Mouse (Mus musculus): ENCODE results near the gene Polk. TPM values are rescaled to one million over a fixed set of nuclear protein-coding genes. Genes with fewer than 3 reads are reported as not detected.

The Polk gene
- 0.30 and 0.42 TPM in 2 replicates for polyA plus RNA-seq (2012; rRNA removed)

- H3K4me3 ChIP-seq (ENCODE audit: low read depth, low read length), result peak within 1 kb of the TSS; percentile 89
- H3K27me3 ChIP-seq (ENCODE audit: control insufficient read depth, insufficient read depth, low read length), result no peaks in the 10 kb centered on the region
- WGBS, result under 1% methylated on average over 50 of the region's 50 CpGs
- no peaks in the 10 kb centered on the region for H3K36me3 ChIP-seq (ENCODE audit: control insufficient read depth, insufficient read depth, low read length)
- TF ChIP-seq POLR2A (IDR thresholded peaks at IDR 0.05; ENCODE audit: low read depth, low read length), result peak; percentile 98
- no peak for TF ChIP-seq CTCF (IDR thresholded peaks at IDR 0.05; ENCODE audit: extremely low read depth, insufficient read length, insufficient replicate concordance, low read depth, low read length)
- H3K27ac ChIP-seq (ENCODE audit: insufficient read depth, low read depth, low read length), result peak within 1 kb of the TSS; percentile 88
- H3K4me1 ChIP-seq (ENCODE audit: control insufficient read depth, insufficient read depth, insufficient read length, low read length), result 0 out of 2 replicates have a peak, but pooled peaks cover 1% of the 10 kb centered on the region
These were observed at the start of gene Polk, which contains the start of gene Col4a3bp for GRCm38 (mm10) chr13:96542081-96542889. Polk (minus strand) TSS chr13:96542579. Col4a3bp (plus strand) TSS chr13:96542618.

DNA sequence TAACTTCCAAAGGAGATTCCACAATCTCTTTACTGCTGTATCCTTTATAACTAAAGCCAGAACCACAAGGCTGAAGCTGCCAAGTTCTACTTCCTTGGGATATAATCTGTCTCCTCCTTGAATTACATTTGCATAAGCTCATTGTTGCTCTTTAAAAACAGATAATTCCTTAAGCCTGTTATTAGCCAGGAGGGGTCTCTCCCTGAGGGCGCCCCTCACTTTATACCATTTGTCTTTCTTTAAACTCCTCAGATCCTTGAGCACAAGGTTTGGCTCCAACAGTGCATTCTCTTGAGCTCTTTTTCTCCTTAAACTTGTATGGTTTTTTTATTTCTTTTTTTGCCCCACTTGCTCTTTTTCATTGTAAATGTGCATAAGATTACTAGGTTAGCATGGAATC, 46.3 kb upstream of the Polk start:
- Histone ChIP-seq H3K27ac (ENCODE audit: insufficient read depth, low read depth, low read length) (no peak overlapping the region), H3K4me3 (ENCODE audit: low read depth, low read length) (no peak overlapping the region), H3K27me3 (ENCODE audit: control insufficient read depth, insufficient read depth, low read length) (no peaks in the 10 kb centered on the region), H3K36me3 (ENCODE audit: control insufficient read depth, insufficient read depth, low read length) (peaks cover 5% of the 10 kb centered on the region), H3K4me1 (ENCODE audit: control insufficient read depth, insufficient read depth, insufficient read length, low read length) (no peaks in the 10 kb centered on the region)
- TF ChIP-seq POLR2A (IDR thresholded peaks at IDR 0.05; ENCODE audit: low read depth, low read length), result no peak
- no peak for TF ChIP-seq CTCF (IDR thresholded peaks at IDR 0.05; ENCODE audit: extremely low read depth, insufficient read length, insufficient replicate concordance, low read depth, low read length)
- 94% methylated on average over 1 of the region's 1 CpGs for WGBS

GRCm38 (mm10) chr13:96586540-96586939, 44.2 kb upstream of the Polk start:
- TF ChIP-seq POLR2A (IDR thresholded peaks at IDR 0.05; ENCODE audit: low read depth, low read length) (no peak), CTCF (IDR thresholded peaks at IDR 0.05; ENCODE audit: extremely low read depth, insufficient read length, insufficient replicate concordance, low read depth, low read length) (no peak)
- 96% methylated on average over 5 of the region's 5 CpGs for whole genome bisulfite sequencing
- Histone ChIP-seq H3K4me3 (ENCODE audit: low read depth, low read length) (no peak overlapping the region), H3K27me3 (ENCODE audit: control insufficient read depth, insufficient read depth, low read length) (no peaks in the 10 kb centered on the region), H3K27ac (ENCODE audit: insufficient read depth, low read depth, low read length) (no peak overlapping the region), H3K4me1 (ENCODE audit: control insufficient read depth, insufficient read depth, insufficient read length, low read length) (no peaks in the 10 kb centered on the region), H3K36me3 (ENCODE audit: control insufficient read depth, insufficient read depth, low read length) (peaks cover 5% of the 10 kb centered on the region)

DNA sequence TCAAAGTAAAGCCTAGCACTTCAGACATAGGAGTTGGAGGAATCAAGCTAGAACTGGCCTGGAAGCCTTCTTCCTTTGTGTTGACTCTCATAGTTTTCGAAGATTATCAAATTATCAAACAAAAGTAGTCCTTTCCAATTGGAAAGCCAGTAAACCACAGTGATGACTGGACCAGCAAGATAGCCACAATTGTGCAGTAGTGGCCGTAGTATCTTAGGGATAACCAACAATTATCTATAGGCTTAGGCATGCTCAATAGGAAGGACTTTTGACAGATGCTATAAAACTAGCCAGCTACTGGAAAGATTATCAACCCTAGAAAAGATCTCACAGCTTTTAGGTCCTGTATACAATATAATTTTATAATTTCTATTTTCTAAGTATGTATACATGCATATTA, 41.8 kb upstream of the Polk start:
- Histone ChIP-seq H3K4me1 (ENCODE audit: control insufficient read depth, insufficient read depth, insufficient read length, low read length) (no peaks in the 10 kb centered on the region), H3K27me3 (ENCODE audit: control insufficient read depth, insufficient read depth, low read length) (no peaks in the 10 kb centered on the region), H3K4me3 (ENCODE audit: low read depth, low read length) (no peak overlapping the region), H3K36me3 (ENCODE audit: control insufficient read depth, insufficient read depth, low read length) (peaks cover 5% of the 10 kb centered on the region), H3K27ac (ENCODE audit: insufficient read depth, low read depth, low read length) (no peak overlapping the region)
- TF ChIP-seq CTCF (IDR thresholded peaks at IDR 0.05; ENCODE audit: extremely low read depth, insufficient read length, insufficient replicate concordance, low read depth, low read length) (no peak), POLR2A (IDR thresholded peaks at IDR 0.05; ENCODE audit: low read depth, low read length) (no peak)
- WGBS, result 91% methylated on average over 2 of the region's 2 CpGs

DNA sequence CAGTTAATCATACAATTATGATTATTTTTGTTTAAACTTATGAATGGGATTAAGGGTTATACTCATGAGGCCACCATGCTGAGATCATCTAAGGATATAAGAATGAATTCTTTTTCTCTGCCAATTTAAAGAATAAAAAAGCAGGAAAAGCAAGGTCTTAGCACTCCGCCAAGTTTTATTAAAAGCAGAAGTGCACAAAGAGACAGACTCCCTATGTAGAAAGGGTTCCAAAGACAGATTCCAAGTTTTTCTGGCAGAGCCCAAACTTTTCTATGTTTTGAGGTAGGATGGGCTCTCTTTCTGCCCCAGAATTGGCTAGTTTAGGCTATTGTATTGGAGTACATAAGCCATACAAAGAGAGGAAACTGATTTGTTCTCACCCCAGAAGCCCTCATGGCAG, 37.6 kb upstream of the Polk start:
- H3K36me3 ChIP-seq (ENCODE audit: control insufficient read depth, insufficient read depth, low read length), result peaks cover 2% of the 10 kb centered on the region; the same call in 1 of the 2 replicates
- 86% methylated on average over 1 of the region's 1 CpGs for WGBS
- no peak for TF ChIP-seq POLR2A (IDR thresholded peaks at IDR 0.05; ENCODE audit: low read depth, low read length)
- no peak for TF ChIP-seq CTCF (IDR thresholded peaks at IDR 0.05; ENCODE audit: extremely low read depth, insufficient read length, insufficient replicate concordance, low read depth, low read length)
- no peaks in the 10 kb centered on the region for H3K4me1 ChIP-seq (ENCODE audit: control insufficient read depth, insufficient read depth, insufficient read length, low read length)
- no peak overlapping the region for H3K27ac ChIP-seq (ENCODE audit: insufficient read depth, low read depth, low read length)
- H3K27me3 ChIP-seq (ENCODE audit: control insufficient read depth, insufficient read depth, low read length), result no peaks in the 10 kb centered on the region
- H3K4me3 ChIP-seq (ENCODE audit: low read depth, low read length), result no peak overlapping the region

DNA sequence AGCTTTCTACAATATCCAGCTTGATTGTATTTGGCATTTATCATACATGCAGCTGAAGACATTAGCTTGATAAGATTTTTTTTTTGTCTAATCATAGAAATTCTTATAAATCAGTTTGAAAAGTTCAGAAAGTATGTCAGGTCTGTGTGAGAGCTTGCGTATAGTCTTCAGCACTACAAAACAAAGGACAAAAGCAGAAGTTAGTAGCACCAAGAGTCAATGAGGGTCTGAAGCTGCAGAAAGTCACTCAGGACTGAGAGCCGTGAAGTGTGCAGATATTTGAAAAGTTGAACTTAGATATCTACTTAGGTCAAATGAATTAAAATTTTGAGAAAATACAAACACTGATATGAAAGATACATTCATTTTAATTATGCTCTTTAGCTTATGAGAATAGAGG, 36.7 kb upstream of the Polk start:
- no peak overlapping the region for H3K4me3 ChIP-seq (ENCODE audit: low read depth, low read length)
- TF ChIP-seq POLR2A (IDR thresholded peaks at IDR 0.05; ENCODE audit: low read depth, low read length) (no peak), CTCF (IDR thresholded peaks at IDR 0.05; ENCODE audit: extremely low read depth, insufficient read length, insufficient replicate concordance, low read depth, low read length) (no peak)
- H3K27ac ChIP-seq (ENCODE audit: insufficient read depth, low read depth, low read length), result no peak overlapping the region
- no peaks in the 10 kb centered on the region for H3K4me1 ChIP-seq (ENCODE audit: control insufficient read depth, insufficient read depth, insufficient read length, low read length)
- no peaks in the 10 kb centered on the region for H3K27me3 ChIP-seq (ENCODE audit: control insufficient read depth, insufficient read depth, low read length)
- WGBS, result 84% methylated on average over 2 of the region's 2 CpGs
- H3K36me3 ChIP-seq (ENCODE audit: control insufficient read depth, insufficient read depth, low read length), result 0 out of 2 replicates have a peak, but pooled peaks cover 1% of the 10 kb centered on the region

DNA sequence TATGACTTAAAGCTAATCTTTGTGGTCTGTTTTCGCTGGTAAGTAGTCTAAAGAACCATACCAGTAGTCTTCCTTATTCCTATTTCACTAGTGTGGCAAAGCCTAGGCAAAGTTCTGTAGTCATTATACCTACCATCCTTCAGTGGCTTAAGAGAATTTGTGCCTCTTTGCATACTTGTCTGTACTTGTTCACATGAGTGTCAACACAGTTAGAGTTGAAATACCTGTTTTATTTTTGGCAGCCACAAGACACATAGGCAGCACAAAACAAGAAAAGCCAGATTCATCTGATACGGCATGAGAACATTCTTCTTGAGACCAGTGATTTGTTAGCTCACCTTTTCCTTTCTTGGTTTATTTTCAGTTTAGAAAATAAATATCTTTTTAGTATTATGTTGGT, 31.8 kb upstream of the Polk start:
- Histone ChIP-seq H3K36me3 (ENCODE audit: control insufficient read depth, insufficient read depth, low read length) (peaks cover 10% of the 10 kb centered on the region; the same call in 1 of the 2 replicates), H3K4me3 (ENCODE audit: low read depth, low read length) (no peak overlapping the region), H3K27me3 (ENCODE audit: control insufficient read depth, insufficient read depth, low read length) (no peaks in the 10 kb centered on the region), H3K27ac (ENCODE audit: insufficient read depth, low read depth, low read length) (no peak overlapping the region), H3K4me1 (ENCODE audit: control insufficient read depth, insufficient read depth, insufficient read length, low read length) (peaks cover 4% of the 10 kb centered on the region; the same call in 1 of the 2 replicates)
- 85% methylated on average over 2 of the region's 2 CpGs for WGBS
- no peak for TF ChIP-seq CTCF (IDR thresholded peaks at IDR 0.05; ENCODE audit: extremely low read depth, insufficient read length, insufficient replicate concordance, low read depth, low read length)
- no peak for TF ChIP-seq POLR2A (IDR thresholded peaks at IDR 0.05; ENCODE audit: low read depth, low read length)

All from small intestine, adult 2 months (tissue).